Mouse (Mus musculus) megakaryocyte, embryonic 14.5 days (primary cell): ENCODE results near the gene Atp2b2.

Experiments
- FLI1 ChIP-seq: IDR thresholded peaks from 2 replicates; pipeline ENCODE4 v1.6.1; 2012; ENCODE audit warnings: low read length, inconsistent platforms, mixed read lengths
- GATA1 ChIP-seq: IDR thresholded peaks from 3 replicates; pipeline ENCODE4 v1.6.1; 2012; ENCODE audit warnings: mixed read lengths, low read length, inconsistent platforms, borderline replicate concordance

GRCm38 (mm10) chr6:114044962-114045361 lies 2.5 kb upstream of the Atp2b2 start:
- no peak for TF ChIP-seq GATA1
- TF ChIP-seq FLI1, result no peak
